Mouse (Mus musculus) embryonic facial prominence, embryonic 15.5 days (tissue): ENCODE measurements around the gene Gpr55. TPM values are rescaled to one million over a fixed set of nuclear protein-coding genes. Genes with fewer than 3 reads are reported as not detected.

Experiments
- ATAC-seq: fragments of 200-750 bp; cut with Nextera tagmentation; 2 replicates; pipeline ENCODE4 v1.8.0; 2017; ENCODE audit warnings: low read depth, moderate TSS enrichment; ENCODE audit not compliant: insufficient number of reproducible peaks, low FRiP score, low TSS enrichment
- H3K27ac ChIP-seq: fragments of 300-500 bp; sonication (generic); replicated peaks from 2 replicates; pipeline ENCODE4 v1.5.1; 2015; ENCODE audit warnings: mild to moderate bottlenecking, inconsistent platforms
- H3K27me3 ChIP-seq: fragments of 300-500 bp; sonication (generic); 2 replicates; pipeline ENCODE4 v1.6.1; 2015; ENCODE audit warnings: inconsistent platforms
- H3K36me3 ChIP-seq: fragments of 300-500 bp; sonication (generic); 2 replicates; pipeline ENCODE4 v1.6.1; 2015; ENCODE audit warnings: mild to moderate bottlenecking, inconsistent platforms
- H3K4me1 ChIP-seq: fragments of 300-500 bp; sonication (generic); 2 replicates; pipeline ENCODE4 v1.6.1; 2015; ENCODE audit warnings: inconsistent platforms
- H3K4me2 ChIP-seq: fragments of 300-500 bp; sonication (generic); replicated peaks from 2 replicates; pipeline ENCODE4 v1.6.1; 2015; ENCODE audit warnings: mild to moderate bottlenecking, inconsistent platforms
- H3K4me3 ChIP-seq: fragments of 300-500 bp; sonication (generic); replicated peaks from 2 replicates; pipeline ENCODE4 v1.5.1; 2015; ENCODE audit warnings: mild to moderate bottlenecking, inconsistent platforms
- H3K9ac ChIP-seq: fragments of 300-500 bp; sonication (generic); 2 replicates; pipeline ENCODE4 v1.6.1; 2015; ENCODE audit warnings: inconsistent platforms
- H3K9me3 ChIP-seq: fragments of 300-500 bp; sonication (generic); replicated peaks from 2 replicates; pipeline ENCODE4 v1.6.1; 2016; ENCODE audit warnings: inconsistent platforms
- WGBS: fragments of 180-500 bp; shearing (Covaris S2); methylation state at CpG from one replicate; pipeline ENCODE4 v1.1.7; 2015; 5-methylcytosine and 5-hydroxymethylcytosine counted together
- polyA plus RNA-seq: library from polyadenylated mRNA; unstranded; fragments of >200 nt; fragmentation: Nextera tagmentation; extraction: Ambion mirVana; gene quantifications from 2 replicates; pipeline ENCODE4 v1.2.1, GENCODE M21; 2015

Gpr55 gene
- polyA plus RNA-seq, 1 experiment from 2014 or later = 0.19 TPM

- Histone ChIP-seq H3K4me3 (no peak overlapping the region), H3K36me3 (no peaks in the 10 kb centered on the region), H3K27ac (peak overlapping the region; percentile 45), H3K27me3 (no peaks in the 10 kb centered on the region), H3K4me2 (peak overlapping the region; percentile 4; the same call in 1 of the 2 replicates), H3K9ac (no peak overlapping the region), H3K4me1 (peaks cover 29% of the 10 kb centered on the region), H3K9me3 (no peaks in the 10 kb centered on the region)
- 38% methylated on average over 9 of the region's 9 CpGs for WGBS
- peak; percentile 23; the same call in 1 of the 2 replicates for ATAC-seq
Measured at GRCm38 (mm10) chr1:85957942-85958619, 2.7 kb downstream of the Gpr55 start.

- Histone ChIP-seq H3K4me2 (no peak overlapping the region), H3K9me3 (no peaks in the 10 kb centered on the region), H3K9ac (no peak overlapping the region), H3K27me3 (no peaks in the 10 kb centered on the region), H3K27ac (no peak overlapping the region), H3K4me3 (no peak overlapping the region), H3K4me1 (peaks cover 29% of the 10 kb centered on the region), H3K36me3 (no peaks in the 10 kb centered on the region)
- 49% methylated on average over 5 of the region's 5 CpGs for WGBS
- ATAC-seq = no peak
Measured at GRCm38 (mm10) chr1:85957290-85957689, 3.5 kb downstream of the Gpr55 start.

- Histone ChIP-seq H3K9ac (no peak overlapping the region), H3K27ac (no peak overlapping the region)
- WGBS = 57% methylated on average over 3 of the region's 3 CpGs
Measured at GRCm38 (mm10) chr1:85955150-85955549, 5.7 kb downstream of the Gpr55 start.

GRCm38 (mm10) chr1:85949085-85949684 is 11.6 kb downstream of the Gpr55 start:
- WGBS = 85% methylated on average over 2 of the region's 2 CpGs
- H3K4me2 ChIP-seq = no peak overlapping the region
- H3K4me1 ChIP-seq = no peaks in the 10 kb centered on the region
- no peaks in the 10 kb centered on the region for H3K9me3 ChIP-seq
- no peaks in the 10 kb centered on the region for H3K27me3 ChIP-seq
- H3K9ac ChIP-seq = no peak overlapping the region
- ATAC-seq = no peak
- no peaks in the 10 kb centered on the region for H3K36me3 ChIP-seq
- no peak overlapping the region for H3K4me3 ChIP-seq
- H3K27ac ChIP-seq = no peak overlapping the region

More at GRCm38 (mm10) chr1:85955150-85955549, 5.7 kb downstream of the Gpr55 start:
- no peak for ATAC-seq
- Histone ChIP-seq H3K4me2 (no peak overlapping the region), H3K36me3 (no peaks in the 10 kb centered on the region), H3K4me1 (peaks cover 28% of the 10 kb centered on the region), H3K4me3 (no peak overlapping the region), H3K27me3 (no peaks in the 10 kb centered on the region), H3K9me3 (no peaks in the 10 kb centered on the region)

- Histone ChIP-seq H3K9me3 (no peaks in the 10 kb centered on the region), H3K9ac (no peak overlapping the region), H3K27ac (no peak overlapping the region), H3K4me1 (no peaks in the 10 kb centered on the region), H3K36me3 (no peaks in the 10 kb centered on the region), H3K4me3 (no peak overlapping the region), H3K27me3 (no peaks in the 10 kb centered on the region), H3K4me2 (no peak overlapping the region)
- ATAC-seq = no peak
- 84% methylated on average over 8 of the region's 8 CpGs for WGBS
Measured at GRCm38 (mm10) chr1:85942318-85942717, 18.5 kb downstream of the Gpr55 start.

- ATAC-seq = no peak
- Histone ChIP-seq H3K9me3 (no peaks in the 10 kb centered on the region), H3K4me3 (no peak overlapping the region), H3K4me1 (peaks cover 14% of the 10 kb centered on the region), H3K4me2 (no peak overlapping the region), H3K27me3 (no peaks in the 10 kb centered on the region), H3K36me3 (no peaks in the 10 kb centered on the region), H3K9ac (no peak overlapping the region), H3K27ac (no peak overlapping the region)
- WGBS = 55% methylated on average over 1 of the region's 1 CpGs
Measured at GRCm38 (mm10) chr1:85937323-85937722, 23.5 kb downstream of the Gpr55 start.

GRCm38 (mm10) chr1:85936265-85936664 is 24.5 kb downstream of the Gpr55 start:
- Histone ChIP-seq H3K36me3 (no peaks in the 10 kb centered on the region), H3K27ac (no peak overlapping the region), H3K9me3 (no peaks in the 10 kb centered on the region), H3K4me3 (no peak overlapping the region), H3K27me3 (no peaks in the 10 kb centered on the region), H3K4me2 (no peak overlapping the region), H3K4me1 (peaks cover 14% of the 10 kb centered on the region), H3K9ac (no peak overlapping the region)
- ATAC-seq = no peak
- 73% methylated on average over 6 of the region's 6 CpGs for WGBS

- H3K9me3 ChIP-seq = no peaks in the 10 kb centered on the region
- ATAC-seq = no peak
- no peaks in the 10 kb centered on the region for H3K27me3 ChIP-seq
- H3K4me3 ChIP-seq = no peak overlapping the region
- H3K4me2 ChIP-seq = no peak overlapping the region
- H3K27ac ChIP-seq = no peak overlapping the region
- H3K36me3 ChIP-seq = no peaks in the 10 kb centered on the region
- WGBS = 49% methylated on average over 8 of the region's 8 CpGs
- H3K9ac ChIP-seq = no peak overlapping the region
- H3K4me1 ChIP-seq = peaks cover 14% of the 10 kb centered on the region
Measured at GRCm38 (mm10) chr1:85935148-85935852, 25.5 kb downstream of the Gpr55 start.

- Histone ChIP-seq H3K4me2 (no peak overlapping the region), H3K27ac (no peak overlapping the region), H3K4me1 (peaks cover 14% of the 10 kb centered on the region), H3K4me3 (no peak overlapping the region), H3K9ac (no peak overlapping the region), H3K9me3 (no peaks in the 10 kb centered on the region), H3K27me3 (no peaks in the 10 kb centered on the region), H3K36me3 (no peaks in the 10 kb centered on the region)
- ATAC-seq = no peak
- WGBS = 25% methylated on average over 7 of the region's 7 CpGs
Measured at GRCm38 (mm10) chr1:85934560-85934959, 26.2 kb downstream of the Gpr55 start.

GRCm38 (mm10) chr1:85933631-85934465 is 27.0 kb downstream of the Gpr55 start:
- peak overlapping the region; percentile 24; the same call in 1 of the 2 replicates for H3K4me2 ChIP-seq
- 23% methylated on average over 11 of the region's 11 CpGs for WGBS
- no peaks in the 10 kb centered on the region for H3K27me3 ChIP-seq
- no peaks in the 10 kb centered on the region for H3K36me3 ChIP-seq
- H3K4me3 ChIP-seq = no peak overlapping the region
- ATAC-seq = no peak
- no peaks in the 10 kb centered on the region for H3K9me3 ChIP-seq
- H3K9ac ChIP-seq = no peak overlapping the region
- H3K27ac ChIP-seq = no peak overlapping the region
- H3K4me1 ChIP-seq = peaks cover 15% of the 10 kb centered on the region

GRCm38 (mm10) chr1:85933226-85933625 is 27.6 kb downstream of the Gpr55 start:
- Histone ChIP-seq H3K36me3 (no peaks in the 10 kb centered on the region), H3K9me3 (no peaks in the 10 kb centered on the region), H3K4me1 (peaks cover 21% of the 10 kb centered on the region), H3K27me3 (no peaks in the 10 kb centered on the region), H3K4me2 (peak overlapping the region; percentile 24; the same call in 1 of the 2 replicates), H3K9ac (no peak overlapping the region), H3K4me3 (no peak overlapping the region), H3K27ac (no peak overlapping the region)
- no peak for ATAC-seq
- 38% methylated on average over 7 of the region's 7 CpGs for WGBS
